In genomic region chr12:79813566-79814305, GRCm38 (mm10) we compare ENCODE assay signal across 13 mouse cellular contexts.
A peak's percentile ranks its signal among the peaks of the same experiment; 100 is the strongest.
DNase-seq lines count a peak whose midpoint lies in the region; ATAC-seq and TF ChIP-seq lines count a peak whose summit lies in the region.
"Had no signal": no experiment of that assay in that cellular context is flagged by ENCODE, and none has a peak within 500 bp of the region (broad histone marks: within the 10 kb centered on the region; RNA-seq: fewer than 3 reads in every experiment).

No protein-coding gene starts in this region.

- 24% methylated on average over 8 of the region's 8 CpGs for WGBS in midbrain, embryonic 11.5 days
- WGBS in midbrain, embryonic 16.5 days: 22% methylated on average over 8 of the region's 8 CpGs
- 37% methylated on average over 8 of the region's 8 CpGs for WGBS in embryonic facial prominence, embryonic 10.5 days
- WGBS in hindbrain, embryonic 12.5 days: 30% methylated on average over 8 of the region's 8 CpGs
- 79% methylated on average over 8 of the region's 8 CpGs for WGBS in stomach, postnatal 0 days

- TF ChIP-seq CTCF in stomach, postnatal 0 days (IDR thresholded peaks at IDR 0.05; ENCODE audit: low read depth): no peak

- peak overlapping the region; percentile 38 for H3K9ac ChIP-seq in midbrain, embryonic 11.5 days (ENCODE audit: low read length)
- H3K9ac ChIP-seq in midbrain, embryonic 16.5 days (ENCODE audit: low read depth, low read length): no peak overlapping the region
- no peak overlapping the region for H3K9ac ChIP-seq in hindbrain, embryonic 12.5 days
- no peak overlapping the region for H3K9ac ChIP-seq in stomach, postnatal 0 days (ENCODE audit: low read length)
- H3K9ac ChIP-seq: embryonic facial prominence, embryonic 15.5 days; heart, embryonic 12.5 days had no signal

- no peak overlapping the region for H3K4me3 ChIP-seq in midbrain, embryonic 11.5 days (ENCODE audit: low read depth, low read length)
- H3K4me3 ChIP-seq in midbrain, embryonic 16.5 days (ENCODE audit: low read depth, low read length): no peak overlapping the region
- no peak overlapping the region for H3K4me3 ChIP-seq in embryonic facial prominence, embryonic 10.5 days
- H3K4me3 ChIP-seq in hindbrain, embryonic 12.5 days: no peak overlapping the region
- no peak overlapping the region for H3K4me3 ChIP-seq in stomach, postnatal 0 days (ENCODE audit: low read depth, low read length)
- H3K4me3 ChIP-seq: embryonic facial prominence, embryonic 15.5 days; heart, embryonic 12.5 days had no signal

- TF ChIP-seq EP300 in stomach, postnatal 0 days (optimal IDR thresholded peaks at IDR 0.05): no peak

- H3K36me3 ChIP-seq in midbrain, embryonic 11.5 days (ENCODE audit: control insufficient read depth, insufficient read depth, low read length): no peaks in the 10 kb centered on the region
- no peaks in the 10 kb centered on the region for H3K36me3 ChIP-seq in midbrain, embryonic 16.5 days (ENCODE audit: control insufficient read depth, insufficient read depth, low read length)
- no peaks in the 10 kb centered on the region for H3K36me3 ChIP-seq in embryonic facial prominence, embryonic 10.5 days (replicated peaks)
- no peaks in the 10 kb centered on the region for H3K36me3 ChIP-seq in hindbrain, embryonic 12.5 days
- H3K36me3 ChIP-seq in stomach, postnatal 0 days (ENCODE audit: control insufficient read depth, insufficient read depth, low read length): no peaks in the 10 kb centered on the region
- H3K36me3 ChIP-seq: embryonic facial prominence, embryonic 15.5 days; heart, embryonic 12.5 days had no signal

- H3K4me2 ChIP-seq in midbrain, embryonic 11.5 days: no peak overlapping the region
- H3K4me2 ChIP-seq in midbrain, embryonic 16.5 days (ENCODE audit: low read length): no peak overlapping the region
- no peak overlapping the region; the same call in 1 of the 2 replicates for H3K4me2 ChIP-seq in hindbrain, embryonic 12.5 days (replicated peaks)
- H3K4me2 ChIP-seq in stomach, postnatal 0 days (replicated peaks; ENCODE audit: low read depth): no peak overlapping the region
- H3K4me2 ChIP-seq: embryonic facial prominence, embryonic 15.5 days; heart, embryonic 12.5 days had no signal

- no peaks in the 10 kb centered on the region for H3K27me3 ChIP-seq in midbrain, embryonic 11.5 days (ENCODE audit: control insufficient read depth, insufficient read depth, low read length)
- H3K27me3 ChIP-seq in midbrain, embryonic 16.5 days (ENCODE audit: control insufficient read depth, insufficient read depth, low read depth, low read length): no peaks in the 10 kb centered on the region; the same call in 1 of the 2 replicates
- peaks cover 19% of the 10 kb centered on the region; the same call in 1 of the 2 replicates for H3K27me3 ChIP-seq in embryonic facial prominence, embryonic 10.5 days (replicated peaks; ENCODE audit: low read depth, poor library complexity, severe bottlenecking)
- peaks cover 7% of the 10 kb centered on the region for H3K27me3 ChIP-seq in hindbrain, embryonic 12.5 days
- H3K27me3 ChIP-seq in stomach, postnatal 0 days (ENCODE audit: control insufficient read depth, insufficient read depth, low read length): no peaks in the 10 kb centered on the region
- H3K27me3 ChIP-seq: embryonic facial prominence, embryonic 15.5 days; heart, embryonic 12.5 days had no signal

- DNase-seq in midbrain, embryonic 11.5 days (ENCODE audit: low spot score, missing footprints): peak; percentile 88
- no peak for DNase-seq in embryonic facial prominence, embryonic 10.5 days (ENCODE audit: low spot score)
- DNase-seq in right cerebral cortex, adult 18-20 months: no peak
- no peak for DNase-seq in stomach, postnatal 0 days (ENCODE audit: low spot score)
- no peak for DNase-seq in kidney, postnatal 10 days
- DNase-seq: cerebellum, adult 9-11 months had no signal

- no peaks in the 10 kb centered on the region for H3K9me3 ChIP-seq in midbrain, embryonic 11.5 days (ENCODE audit: control insufficient read depth, low read length)
- no peaks in the 10 kb centered on the region; the same call in 1 of the 2 replicates for H3K9me3 ChIP-seq in midbrain, embryonic 16.5 days (replicated peaks; ENCODE audit: control insufficient read depth, low read length, poor library complexity, severe bottlenecking)
- no peaks in the 10 kb centered on the region for H3K9me3 ChIP-seq in embryonic facial prominence, embryonic 10.5 days
- no peaks in the 10 kb centered on the region for H3K9me3 ChIP-seq in hindbrain, embryonic 12.5 days (replicated peaks)
- no peaks in the 10 kb centered on the region for H3K9me3 ChIP-seq in stomach, postnatal 0 days (ENCODE audit: control insufficient read depth, low read length)
- H3K9me3 ChIP-seq: embryonic facial prominence, embryonic 15.5 days had no signal

- H3K4me1 ChIP-seq in midbrain, embryonic 11.5 days (ENCODE audit: control insufficient read depth, insufficient read depth, low read length): peaks cover 42% of the 10 kb centered on the region
- H3K4me1 ChIP-seq in midbrain, embryonic 16.5 days (ENCODE audit: control insufficient read depth, insufficient read depth, low read length): peaks cover 10% of the 10 kb centered on the region; the same call in 1 of the 2 replicates
- H3K4me1 ChIP-seq in embryonic facial prominence, embryonic 10.5 days: peaks cover 52% of the 10 kb centered on the region
- H3K4me1 ChIP-seq in hindbrain, embryonic 12.5 days: peaks cover 30% of the 10 kb centered on the region
- no peaks in the 10 kb centered on the region for H3K4me1 ChIP-seq in stomach, postnatal 0 days (replicated peaks; ENCODE audit: control insufficient read depth, insufficient read depth)

- peak; percentile 36; the same call in 1 of the 2 replicates for ATAC-seq in midbrain, embryonic 11.5 days (ENCODE audit: low FRiP score)
- no peak for ATAC-seq in midbrain, embryonic 16.5 days
- no peak for ATAC-seq in hindbrain, embryonic 12.5 days (ENCODE audit: low FRiP score)
- ATAC-seq in neutrophil, adult 5-6 weeks (ENCODE audit: extremely low read depth, insufficient number of reproducible peaks, low FRiP score, poor library complexity, severe bottlenecking): peak; percentile 32
- no peak for ATAC-seq in stomach, postnatal 0 days (ENCODE audit: low FRiP score, low TSS enrichment)
- ATAC-seq: inflammation-experienced regulatory T-cells, adult 6 months had no signal

- peak overlapping the region; percentile 56 for H3K27ac ChIP-seq in midbrain, embryonic 11.5 days (ENCODE audit: low read depth, low read length)
- H3K27ac ChIP-seq in midbrain, embryonic 16.5 days (ENCODE audit: low read length): no peak overlapping the region
- peak overlapping the region; percentile 80 for H3K27ac ChIP-seq in embryonic facial prominence, embryonic 10.5 days (replicated peaks)
- 0 out of 2 replicates have a peak overlapping the region, but pooled peaks have one; percentile 26 for H3K27ac ChIP-seq in hindbrain, embryonic 12.5 days
- H3K27ac ChIP-seq in stomach, postnatal 0 days (replicated peaks): no peak overlapping the region
- H3K27ac ChIP-seq: embryonic facial prominence, embryonic 15.5 days; macrophage had no signal

Comparison
In these comparisons a context has a peak if more than half of its experiments do, and no peak if none do; other contexts are left out.
1. ATAC-seq: peak in midbrain, embryonic 11.5 days (single experiment) and neutrophil, adult 5-6 weeks (single experiment); none in midbrain, embryonic 16.5 days (single experiment), hindbrain, embryonic 12.5 days (single experiment) and stomach, postnatal 0 days (single experiment).
2. H3K27ac ChIP-seq: peak in midbrain, embryonic 11.5 days (single experiment), embryonic facial prominence, embryonic 10.5 days (single experiment) and hindbrain, embryonic 12.5 days (single experiment); none in midbrain, embryonic 16.5 days (single experiment) and stomach, postnatal 0 days (single experiment).